Mouse (Mus musculus) kidney, embryonic 16.5 days (tissue): Measurements from ENCODE around the gene Plppr5. TPM values are rescaled to one million over a fixed set of nuclear protein-coding genes. Genes with fewer than 3 reads are reported as not detected.

ENCODE experiments used
- ATAC-seq: fragments of 200-750 bp; cut with Nextera tagmentation; 2 replicates; pipeline ENCODE4 v1.8.0; 2017; ENCODE audit warnings: moderate TSS enrichment; ENCODE audit not compliant: low FRiP score, low TSS enrichment
- H3K27ac ChIP-seq: fragments of 300-500 bp; sonication (generic); 2 replicates; pipeline ENCODE4 v1.5.1; 2014; ENCODE audit warnings: low read length
- H3K27me3 ChIP-seq: fragments of 300-500 bp; sonication (generic); 2 replicates; pipeline ENCODE4 v1.6.1; 2014; ENCODE audit warnings: low read length, control low read depth, mixed read lengths; ENCODE audit not compliant: insufficient read depth
- H3K36me3 ChIP-seq: fragments of 300-500 bp; sonication (generic); 2 replicates; pipeline ENCODE4 v1.6.1; 2014; ENCODE audit warnings: low read length, control low read depth, mixed read lengths; ENCODE audit not compliant: insufficient read depth
- H3K4me1 ChIP-seq: fragments of 300-500 bp; sonication (generic); 2 replicates; pipeline ENCODE4 v1.6.1; 2014; ENCODE audit warnings: low read length, control low read depth, mixed read lengths; ENCODE audit not compliant: insufficient read depth
- H3K4me2 ChIP-seq: fragments of 300-500 bp; sonication (generic); replicated peaks from 2 replicates; pipeline ENCODE4 v1.6.1; 2014; ENCODE audit warnings: low read depth, low read length
- H3K4me3 ChIP-seq: fragments of 300-500 bp; sonication (generic); 2 replicates; pipeline ENCODE4 v1.5.1; 2014; ENCODE audit warnings: mild to moderate bottlenecking, low read length
- H3K9ac ChIP-seq: fragments of 300-500 bp; sonication (generic); replicated peaks from 2 replicates; pipeline ENCODE4 v1.6.1; 2014; ENCODE audit warnings: low read length
- H3K9me3 ChIP-seq: fragments of 300-500 bp; sonication (generic); 2 replicates; pipeline ENCODE4 v1.6.1; 2016; ENCODE audit warnings: low read length, control low read depth
- WGBS: fragments of 180-500 bp; shearing (Covaris S2); extraction: QIAGEN DNeasy Blood & Tissue Kit; methylation state at CpG from one replicate; pipeline ENCODE4 v1.1.7; 2014; 5-methylcytosine and 5-hydroxymethylcytosine counted together
- polyA plus RNA-seq: library from polyadenylated mRNA; unstranded; fragments of >200 nt; fragmentation: Nextera tagmentation; extraction: Ambion mirVana; gene quantifications from 2 replicates; pipeline ENCODE4 v1.2.1, GENCODE M21; 2015

The Plppr5 gene
- polyA plus RNA-seq, 1 experiment from 2014 or later, result 0.20 TPM

GRCm38 (mm10) chr3:117729121-117730072 lies 154.8 kb downstream of the Plppr5 start:
- 68% methylated on average over 9 of the region's 9 CpGs for WGBS
- Histone ChIP-seq H3K36me3 (no peaks in the 10 kb centered on the region), H3K4me1 (no peaks in the 10 kb centered on the region), H3K9ac (no peak overlapping the region), H3K9me3 (no peaks in the 10 kb centered on the region), H3K27ac (no peak overlapping the region), H3K27me3 (no peaks in the 10 kb centered on the region), H3K4me2 (no peak overlapping the region), H3K4me3 (no peak overlapping the region)
- no peak for ATAC-seq

GRCm38 (mm10) chr3:117731545-117731944 lies 156.9 kb downstream of the Plppr5 start:
- Histone ChIP-seq H3K4me1 (no peaks in the 10 kb centered on the region), H3K36me3 (no peaks in the 10 kb centered on the region), H3K9me3 (no peaks in the 10 kb centered on the region), H3K4me3 (no peak overlapping the region), H3K27me3 (no peaks in the 10 kb centered on the region), H3K4me2 (no peak overlapping the region), H3K27ac (no peak overlapping the region), H3K9ac (no peak overlapping the region)
- no peak for ATAC-seq
- 68% methylated on average over 3 of the region's 3 CpGs for WGBS

- H3K9me3 ChIP-seq, result no peaks in the 10 kb centered on the region
- ATAC-seq, result no peak
- H3K27ac ChIP-seq, result no peak overlapping the region
- H3K9ac ChIP-seq, result no peak overlapping the region
- 78% methylated on average over 4 of the region's 4 CpGs for WGBS
- H3K4me1 ChIP-seq, result no peaks in the 10 kb centered on the region
- no peak overlapping the region for H3K4me2 ChIP-seq
- H3K27me3 ChIP-seq, result no peaks in the 10 kb centered on the region
- H3K4me3 ChIP-seq, result no peak overlapping the region
- H3K36me3 ChIP-seq, result no peaks in the 10 kb centered on the region
Measured at GRCm38 (mm10) chr3:117732661-117733060, 158.0 kb downstream of the Plppr5 start.

Other genes with a start within 250 kb of the Plppr5 start
- gene Plppr4, start 214.0 kb upstream of the Plppr5 start, polyA plus RNA-seq, result 0.75 and 1.1 TPM in 2 replicates